Mouse (Mus musculus) stomach, postnatal 0 days (tissue): ENCODE data around the gene Scel. TPM values are rescaled to one million over a fixed set of nuclear protein-coding genes. Genes with fewer than 3 reads are reported as not detected.
A peak's percentile ranks its signal among the peaks of the same experiment; 100 is the strongest.
"Not testable (repeated sequence)": the region's sequence is repeated elsewhere in the genome, so short reads cannot be mapped to it uniquely, and the experiment has no call there.

Experiments
- ATAC-seq: fragments of 200-750 bp; cut with Nextera tagmentation; 2 replicates; pipeline ENCODE4 v1.8.0; 2017; ENCODE audit not compliant: low FRiP score, low TSS enrichment
- DNase-seq: peaks from one replicate; pipeline ENCODE4 v3.0.0-alpha.2; 2016; ENCODE audit warnings: low spot score
- H3K27ac ChIP-seq: fragments of 300-500 bp; sonication (generic); replicated peaks from 2 replicates; pipeline ENCODE4 v1.5.1; 2014; ENCODE audit warnings: mild to moderate bottlenecking, control low read depth
- H3K27me3 ChIP-seq: fragments of 300-500 bp; sonication (generic); 2 replicates; pipeline ENCODE4 v1.6.1; 2014; ENCODE audit warnings: low read length; ENCODE audit not compliant: control insufficient read depth, insufficient read depth
- H3K36me3 ChIP-seq: fragments of 300-500 bp; sonication (generic); 2 replicates; pipeline ENCODE4 v1.6.1; 2014; ENCODE audit warnings: low read length, mixed read lengths; ENCODE audit not compliant: control insufficient read depth, insufficient read depth
- H3K4me1 ChIP-seq: fragments of 300-500 bp; sonication (generic); replicated peaks from 2 replicates; pipeline ENCODE4 v1.6.1; 2014; ENCODE audit warnings: antibody characterized with exemption; ENCODE audit not compliant: control insufficient read depth, insufficient read depth
- H3K4me2 ChIP-seq: fragments of 300-500 bp; sonication (generic); replicated peaks from 2 replicates; pipeline ENCODE4 v1.6.1; 2014; ENCODE audit warnings: low read depth, mild to moderate bottlenecking, control low read depth, moderate library complexity
- H3K4me3 ChIP-seq: fragments of 300-500 bp; sonication (generic); 2 replicates; pipeline ENCODE4 v1.5.1; 2014; ENCODE audit warnings: low read depth, low read length, control low read depth
- H3K9ac ChIP-seq: fragments of 300-500 bp; sonication (generic); 2 replicates; pipeline ENCODE4 v1.6.1; 2014; ENCODE audit warnings: mild to moderate bottlenecking, low read length, control low read depth, mixed read lengths
- H3K9me3 ChIP-seq: fragments of 300-500 bp; sonication (generic); 2 replicates; pipeline ENCODE4 v1.6.1; 2016; ENCODE audit warnings: low read length; ENCODE audit not compliant: control insufficient read depth
- CTCF ChIP-seq: IDR thresholded peaks from 2 replicates; pipeline ENCODE4 v1.5.1; 2016; ENCODE audit warnings: antibody characterized with exemption, low read depth, mild to moderate bottlenecking, moderate library complexity
- EP300 ChIP-seq: optimal IDR thresholded peaks from 2 replicates; pipeline ENCODE3; 2016; ENCODE audit warnings: antibody characterized with exemption
- WGBS: fragments of 180-500 bp; shearing (Covaris S2); extraction: QIAGEN DNeasy Blood & Tissue Kit; methylation state at CpG from one replicate; pipeline ENCODE4 v1.1.7; 2014; 5-methylcytosine and 5-hydroxymethylcytosine counted together
- polyA plus RNA-seq: library from polyadenylated mRNA; unstranded; fragments of >200 nt; fragmentation: Nextera tagmentation; extraction: Ambion mirVana; gene quantifications from 2 replicates; pipeline ENCODE4 v1.2.1, GENCODE M21; 2015

The Scel gene
- polyA plus RNA-seq, 1 experiment from 2014 or later = 43.0 TPM

GRCm38 (mm10) chr14:103472554-103472905 is 40.6 kb upstream of the Scel start:
- TF ChIP-seq CTCF (no peak), EP300 (no peak)
- ATAC-seq (no peak), DNase-seq (no peak)
- no peaks in the 10 kb centered on the region for H3K4me1 ChIP-seq
- H3K36me3 ChIP-seq = no peaks in the 10 kb centered on the region
- H3K27ac ChIP-seq = no peak overlapping the region
- H3K27me3 ChIP-seq = no peaks in the 10 kb centered on the region
- H3K4me3 ChIP-seq = no peak overlapping the region
- WGBS = 67% methylated on average over 2 of the region's 2 CpGs
- H3K9ac ChIP-seq = no peak overlapping the region
- H3K9me3 ChIP-seq = no peaks in the 10 kb centered on the region
- H3K4me2 ChIP-seq = no peak overlapping the region

- Histone ChIP-seq H3K4me1 (no peaks in the 10 kb centered on the region), H3K9ac (no peak overlapping the region), H3K36me3 (no peaks in the 10 kb centered on the region), H3K27me3 (no peaks in the 10 kb centered on the region), H3K9me3 (no peaks in the 10 kb centered on the region), H3K27ac (no peak overlapping the region), H3K4me3 (no peak overlapping the region), H3K4me2 (no peak overlapping the region)
- DNase-seq = no peak
- 69% methylated on average over 7 of the region's 7 CpGs for WGBS
- no peak for ATAC-seq
- TF ChIP-seq EP300 (no peak), CTCF (no peak)
Observed at GRCm38 (mm10) chr14:103475312-103475711, 37.8 kb upstream of the Scel start.

GRCm38 (mm10) chr14:103476232-103476631 is 36.9 kb upstream of the Scel start:
- not testable (repeated sequence) for H3K4me3 ChIP-seq, H3K4me2 ChIP-seq, H3K27me3 ChIP-seq, H3K9ac ChIP-seq, DNase-seq, H3K9me3 ChIP-seq, H3K36me3 ChIP-seq, ATAC-seq, H3K27ac ChIP-seq, H3K4me1 ChIP-seq
- 83% methylated on average over 3 of the region's 3 CpGs for WGBS

- Histone ChIP-seq H3K4me1 (no peaks in the 10 kb centered on the region), H3K36me3 (no peaks in the 10 kb centered on the region), H3K4me3 (no peak overlapping the region), H3K4me2 (no peak overlapping the region), H3K27ac (no peak overlapping the region), H3K9me3 (no peaks in the 10 kb centered on the region), H3K9ac (no peak overlapping the region), H3K27me3 (no peaks in the 10 kb centered on the region)
- DNase-seq (no peak), ATAC-seq (no peak)
- TF ChIP-seq EP300 = no peak
- no peak for TF ChIP-seq CTCF
- 43% methylated on average over 3 of the region's 3 CpGs for WGBS
Observed at GRCm38 (mm10) chr14:103477281-103477680, 35.9 kb upstream of the Scel start.

- H3K9me3 ChIP-seq = no peaks in the 10 kb centered on the region
- no peak for DNase-seq
- H3K27me3 ChIP-seq = no peaks in the 10 kb centered on the region
- H3K36me3 ChIP-seq = no peaks in the 10 kb centered on the region
- TF ChIP-seq CTCF (no peak), EP300 (no peak)
- H3K4me2 ChIP-seq = no peak overlapping the region
- no peak overlapping the region for H3K9ac ChIP-seq
- no peak overlapping the region for H3K27ac ChIP-seq
- no peak overlapping the region for H3K4me3 ChIP-seq
- WGBS = 72% methylated on average over 2 of the region's 2 CpGs
- ATAC-seq = no peak
- H3K4me1 ChIP-seq = no peaks in the 10 kb centered on the region
Observed at GRCm38 (mm10) chr14:103477959-103478358, 35.2 kb upstream of the Scel start.

- TF ChIP-seq EP300 = no peak
- TF ChIP-seq CTCF = peak; percentile 62
- DNase-seq (no peak), ATAC-seq (no peak)
- Histone ChIP-seq H3K4me3 (no peak overlapping the region), H3K27me3 (no peaks in the 10 kb centered on the region), H3K4me2 (no peak overlapping the region), H3K9ac (no peak overlapping the region), H3K4me1 (no peaks in the 10 kb centered on the region), H3K27ac (no peak overlapping the region), H3K36me3 (no peaks in the 10 kb centered on the region), H3K9me3 (no peaks in the 10 kb centered on the region)
- 51% methylated on average over 7 of the region's 7 CpGs for WGBS
Observed at GRCm38 (mm10) chr14:103479446-103479845, 33.7 kb upstream of the Scel start.

- Histone ChIP-seq H3K9ac (no peak overlapping the region), H3K4me3 (no peak overlapping the region), H3K27ac (no peak overlapping the region), H3K4me1 (no peaks in the 10 kb centered on the region), H3K36me3 (no peaks in the 10 kb centered on the region), H3K27me3 (no peaks in the 10 kb centered on the region), H3K4me2 (no peak overlapping the region), H3K9me3 (no peaks in the 10 kb centered on the region)
- DNase-seq (no peak), ATAC-seq (no peak)
- 70% methylated on average over 7 of the region's 7 CpGs for WGBS
- TF ChIP-seq EP300 (no peak), CTCF (no peak)
Observed at GRCm38 (mm10) chr14:103481514-103481913, 31.6 kb upstream of the Scel start.
